Mouse (Mus musculus) MEL-GATA-1-ER (cell line): ENCODE measurements around the gene AB124611.
"Not testable (repeated sequence)": the region's sequence is repeated elsewhere in the genome, so short reads cannot be mapped to it uniquely, and the experiment has no call there.

Experiments
- DNase-seq: peaks from one replicate; pipeline ENCODE4 v3.0.0-alpha.2; 2012; ENCODE audit warnings: low read depth; ENCODE audit errors: extremely low read depth

Gene AB124611

GRCm38 (mm10) chr9:21559151-21559550 lies 33.2 kb downstream of the AB124611 start:
- DNase-seq: no peak

- no peak for DNase-seq
Measured at GRCm38 (mm10) chr9:21564420-21564819, 38.4 kb downstream of the AB124611 start.

GRCm38 (mm10) chr9:21565004-21565586 lies 39.1 kb downstream of the AB124611 start:
- DNase-seq: no peak

GRCm38 (mm10) chr9:21566538-21566937 lies 40.6 kb downstream of the AB124611 start:
- DNase-seq: no peak

GRCm38 (mm10) chr9:21567051-21567450 lies 41.1 kb downstream of the AB124611 start:
- DNase-seq: no peak

- DNase-seq: no peak
Measured at GRCm38 (mm10) chr9:21568657-21569255, 42.8 kb downstream of the AB124611 start.

GRCm38 (mm10) chr9:21574012-21574801 lies 48.2 kb downstream of the AB124611 start:
- no peak for DNase-seq

- DNase-seq: no peak
Measured at GRCm38 (mm10) chr9:21575253-21575652, 49.3 kb downstream of the AB124611 start.

GRCm38 (mm10) chr9:21576286-21576685 lies 50.3 kb downstream of the AB124611 start:
- no peak for DNase-seq

GRCm38 (mm10) chr9:21578226-21578625 lies 52.2 kb downstream of the AB124611 start:
- no peak for DNase-seq

GRCm38 (mm10) chr9:21585401-21585800 lies 59.4 kb downstream of the AB124611 start:
- no peak for DNase-seq

GRCm38 (mm10) chr9:21587678-21588349 lies 61.8 kb downstream of the AB124611 start:
- DNase-seq: no peak

- no peak for DNase-seq
Measured at GRCm38 (mm10) chr9:21588350-21588749, 62.4 kb downstream of the AB124611 start.

GRCm38 (mm10) chr9:21589538-21589937 lies 63.6 kb downstream of the AB124611 start:
- no peak for DNase-seq

GRCm38 (mm10) chr9:21591127-21591830 lies 65.3 kb downstream of the AB124611 start:
- no peak for DNase-seq

- DNase-seq: no peak
Measured at GRCm38 (mm10) chr9:21591831-21592702, 66.1 kb downstream of the AB124611 start.

GRCm38 (mm10) chr9:21592703-21593121 lies 66.7 kb downstream of the AB124611 start, which contains the start of the genes Timm29 and Yipf2:
Timm29 (plus strand) TSS chr9:21592722.
Yipf2 (minus strand) TSS chr9:21592828.
- DNase-seq: peak; percentile 99

GRCm38 (mm10) chr9:21593122-21593721 lies 67.2 kb downstream of the AB124611 start:
- DNase-seq: no peak

GRCm38 (mm10) chr9:21594350-21594749 lies 68.4 kb downstream of the AB124611 start:
- DNase-seq: not testable (repeated sequence)

- no peak for DNase-seq
Measured at GRCm38 (mm10) chr9:21594838-21595237, 68.9 kb downstream of the AB124611 start.
